Mouse (Mus musculus): ENCODE measurements around the gene Hax1.

The Hax1 gene

DNA sequence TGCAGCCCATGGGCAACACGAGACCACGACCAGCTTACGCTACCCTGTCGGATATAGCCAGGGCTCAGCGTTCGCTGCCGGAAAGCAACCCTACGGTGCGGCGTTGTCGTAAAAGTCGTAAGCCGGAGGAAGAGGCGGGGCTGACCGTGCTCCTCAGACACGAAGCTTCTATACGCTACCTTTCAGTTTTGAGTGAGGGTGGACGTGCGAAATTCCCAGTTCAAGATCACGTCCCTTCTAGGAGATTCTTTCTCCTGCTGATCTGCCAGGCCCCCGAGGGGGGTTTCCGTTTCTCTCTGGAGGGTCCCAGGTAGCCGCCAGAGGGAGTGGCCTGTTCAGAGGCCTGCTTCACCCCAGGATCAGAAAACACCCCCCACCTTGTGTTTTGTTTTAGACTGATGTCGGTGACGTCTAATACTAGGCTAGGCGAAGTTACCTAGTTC is at the start of gene Hax1:
Hax1 (minus strand) TSS at position 169 of the 443 bp plus-strand sequence.
- DNase-seq (ENCODE audit: low read depth, low spot score) = peak; percentile 97

- no peak for DNase-seq (ENCODE audit: low read depth, low spot score)
Observed at GRCm38 (mm10) chr3:90036263-90036662, 37.7 kb upstream of the Hax1 start.

- DNase-seq (ENCODE audit: low read depth, low spot score) = no peak
Observed at GRCm38 (mm10) chr3:90034653-90035052, 36.1 kb upstream of the Hax1 start.

DNA sequence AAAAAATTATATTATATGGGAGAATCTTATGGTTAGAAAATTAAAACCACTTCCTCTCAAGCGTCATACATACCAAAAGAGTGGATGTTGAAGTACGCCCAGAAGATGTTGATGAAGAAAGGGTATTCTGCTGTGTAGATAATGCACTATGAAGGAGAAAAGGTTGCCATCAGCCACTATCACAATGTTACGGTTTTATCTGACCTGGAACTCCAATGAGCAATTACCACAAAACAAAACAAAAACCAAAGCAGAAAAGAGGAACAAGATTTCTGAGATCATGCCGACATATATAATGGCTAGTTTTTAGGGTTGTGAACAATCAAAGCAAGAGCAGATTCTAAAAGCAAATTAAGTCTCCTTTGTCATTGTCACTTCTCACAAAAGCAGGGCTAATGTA is 18.0 kb upstream of the Hax1 start:
- DNase-seq (ENCODE audit: low read depth, low spot score) = no peak

- DNase-seq (ENCODE audit: low read depth, low spot score) = peak; percentile 49
Observed at GRCm38 (mm10) chr3:90010291-90010690, 11.7 kb upstream of the Hax1 start.

DNA sequence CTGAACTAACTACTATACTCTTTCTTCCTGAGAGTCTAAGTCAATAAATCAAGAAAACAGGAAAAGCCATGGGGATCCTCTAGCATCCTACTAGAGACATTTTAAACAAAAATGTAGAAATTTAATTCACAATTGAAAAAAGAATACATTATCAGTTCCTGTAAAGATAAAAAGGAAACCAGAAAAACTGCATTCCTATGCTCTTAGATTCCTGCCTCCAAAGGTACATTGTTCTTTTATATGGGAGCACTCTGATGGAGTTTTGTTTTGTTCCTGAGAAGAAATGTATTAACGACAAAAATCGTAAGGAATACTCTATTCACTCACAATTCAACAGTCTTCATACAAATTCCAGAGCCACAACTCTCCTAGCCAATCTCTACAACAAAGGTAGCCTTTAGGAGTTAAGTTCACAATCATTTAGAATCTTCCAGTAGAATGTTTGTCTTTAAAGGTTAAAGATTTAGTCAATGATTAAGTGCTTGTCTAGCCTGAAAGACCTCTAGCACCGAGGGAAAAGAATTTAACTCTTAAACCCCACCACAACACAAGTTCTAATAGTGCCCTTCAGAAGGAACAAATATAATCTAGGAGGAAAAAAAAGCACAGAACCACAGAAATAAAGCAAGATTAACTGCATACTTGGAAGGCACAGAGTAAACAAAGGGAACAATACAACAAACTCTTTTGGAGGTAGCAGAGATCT is 5.7 kb upstream of the Hax1 start:
- no peak for DNase-seq (ENCODE audit: low read depth, low spot score)

GRCm38 (mm10) chr3:89999830-90000229 is 1.2 kb upstream of the Hax1 start:
- DNase-seq (ENCODE audit: low read depth, low spot score) = no peak

DNA sequence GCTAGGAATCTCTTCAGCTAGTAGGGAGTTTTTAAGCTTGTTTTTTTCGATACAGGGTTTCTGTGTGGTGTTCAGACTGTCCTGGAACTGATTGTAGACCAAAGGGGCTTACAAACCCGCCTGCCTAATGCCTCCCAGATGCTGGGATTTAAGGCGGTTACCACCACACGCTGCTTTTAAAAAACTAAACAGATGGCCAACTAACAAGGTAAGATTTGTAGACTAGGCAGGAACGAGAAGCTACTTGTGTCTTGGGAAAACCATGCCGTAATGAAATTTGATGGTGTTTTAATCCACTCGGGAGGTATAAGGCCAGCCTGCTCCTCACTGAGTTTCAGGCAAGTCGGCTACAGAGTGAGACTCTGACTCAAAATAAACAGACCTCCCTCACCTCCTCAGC is 510 bp upstream of the Hax1 start:
- no peak for DNase-seq (ENCODE audit: low read depth, low spot score)

GRCm38 (mm10) chr3:89997791-89998495 is 637 bp downstream of the Hax1 start:
- peak; percentile 76 for DNase-seq (ENCODE audit: low read depth, low spot score)

DNA sequence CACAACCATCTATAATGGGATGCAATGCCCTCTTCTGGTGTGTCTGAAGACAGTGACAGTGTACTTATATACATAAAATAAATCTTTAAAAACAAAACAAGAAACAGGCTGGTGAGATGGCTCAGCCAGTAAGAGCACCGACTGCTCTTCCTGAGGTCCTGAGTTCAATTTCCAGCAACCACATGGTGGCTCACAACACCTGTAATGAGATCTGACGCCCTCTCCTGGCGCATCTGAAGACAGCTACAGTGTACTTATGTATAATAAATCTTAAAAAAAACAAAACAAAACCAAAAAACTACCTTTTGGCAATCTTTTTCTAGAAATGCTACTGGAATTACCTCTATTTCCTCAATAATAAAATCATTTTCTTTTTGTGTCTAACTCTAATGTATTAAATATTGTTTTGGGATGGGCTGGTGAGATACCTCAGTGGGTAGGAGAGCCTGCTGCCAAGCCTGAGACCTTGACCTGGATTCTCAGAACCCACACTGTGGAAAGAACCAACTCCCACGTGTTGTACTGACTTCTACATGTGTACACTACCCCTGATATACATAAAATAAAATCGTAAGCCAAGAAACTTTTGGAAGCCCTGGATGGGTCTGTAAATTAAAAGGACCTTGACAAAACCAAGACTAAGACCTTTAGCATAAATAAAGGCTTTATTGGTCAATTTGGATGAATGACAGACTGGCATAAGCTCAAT is 3.6 kb downstream of the Hax1 start:
- no peak for DNase-seq (ENCODE audit: low read depth, low spot score)

- DNase-seq (ENCODE audit: low read depth, low spot score) = no peak
Observed at GRCm38 (mm10) chr3:89987822-89988221, 10.8 kb downstream of the Hax1 start.

GRCm38 (mm10) chr3:89987211-89987610 is 11.4 kb downstream of the Hax1 start:
- no peak for DNase-seq (ENCODE audit: low read depth, low spot score)

- no peak for DNase-seq (ENCODE audit: low read depth, low spot score)
Observed at GRCm38 (mm10) chr3:89982426-89982825, 16.2 kb downstream of the Hax1 start.

- no peak for DNase-seq (ENCODE audit: low read depth, low spot score)
Observed at GRCm38 (mm10) chr3:89976859-89977258, 21.7 kb downstream of the Hax1 start.

GRCm38 (mm10) chr3:89968509-89968908 is 30.1 kb downstream of the Hax1 start:
- no peak for DNase-seq (ENCODE audit: low read depth, low spot score)

- DNase-seq (ENCODE audit: low read depth, low spot score) = peak; percentile 63
Observed at GRCm38 (mm10) chr3:89966946-89967345, 31.6 kb downstream of the Hax1 start.

DNA sequence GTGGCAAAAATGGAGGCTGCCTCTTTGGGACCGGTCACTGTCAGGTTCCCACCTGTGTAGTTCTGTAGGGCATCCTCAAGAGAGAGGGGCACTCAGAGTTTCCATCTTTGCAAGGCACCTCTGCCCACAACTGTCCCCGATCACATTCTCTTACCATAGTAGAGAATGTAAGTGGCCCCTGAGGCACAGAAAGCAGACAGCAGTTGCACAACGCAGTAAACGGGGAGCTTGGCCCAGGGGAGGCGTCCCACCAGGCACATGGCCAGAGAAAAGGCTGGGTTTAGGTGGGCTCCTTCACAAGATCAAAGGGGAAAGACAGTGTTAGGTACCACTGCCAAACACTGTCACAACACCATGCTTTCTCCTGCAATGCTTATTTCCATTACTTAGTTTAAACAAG is 32.6 kb downstream of the Hax1 start:
- DNase-seq (ENCODE audit: low read depth, low spot score) = no peak

GRCm38 (mm10) chr3:89965557-89965956 is 33.0 kb downstream of the Hax1 start:
- DNase-seq (ENCODE audit: low read depth, low spot score) = no peak

DNA sequence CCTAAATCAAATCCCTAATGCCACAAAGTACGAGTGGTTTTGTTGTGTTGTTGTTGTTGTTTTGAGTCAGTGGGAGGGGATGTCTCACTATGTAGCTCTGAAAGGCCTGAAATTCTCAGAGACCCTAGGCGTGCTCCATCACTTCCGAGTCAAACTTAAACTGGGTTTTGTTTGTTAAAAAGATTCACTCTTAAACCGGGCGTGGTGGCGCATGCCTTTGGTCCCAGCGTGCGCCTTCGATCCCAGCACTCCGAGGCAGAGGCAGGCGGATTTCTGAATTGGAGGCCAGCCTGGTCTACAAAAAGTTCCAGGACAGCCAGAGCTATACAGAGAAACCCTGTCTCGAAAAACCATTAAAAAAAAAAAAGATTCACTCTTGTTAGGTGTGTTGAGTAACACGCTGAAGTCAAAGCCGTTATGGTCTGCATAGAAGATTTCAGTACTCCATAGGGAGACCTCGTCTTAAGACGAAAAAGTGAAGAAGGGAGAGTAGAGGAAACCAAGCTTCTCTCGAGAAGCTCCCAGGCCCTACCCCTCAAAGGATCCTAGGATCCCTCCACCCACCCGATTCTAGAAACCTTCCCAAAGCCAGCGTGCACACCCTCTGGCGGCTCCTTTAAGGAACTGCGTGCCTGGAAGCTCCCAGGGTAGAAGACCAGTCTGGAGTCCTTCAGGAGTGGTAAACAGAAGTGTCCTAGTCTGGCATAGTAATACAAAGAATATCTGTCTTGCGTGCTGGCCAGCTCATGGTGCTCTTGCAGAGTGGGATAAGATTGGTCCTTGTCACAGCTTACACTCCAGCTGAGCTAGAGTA is 34.4 kb downstream of the Hax1 start:
- peak; percentile 94 for DNase-seq (ENCODE audit: low read depth, low spot score)

- peak; percentile 82 for DNase-seq (ENCODE audit: low read depth, low spot score)
Observed at GRCm38 (mm10) chr3:89963221-89963763, 35.3 kb downstream of the Hax1 start, which contains the start of gene Atp8b2. Gene Atp8b2, minus strand, starts transcription at chr3:89963508.

- DNase-seq (ENCODE audit: low read depth, low spot score) = no peak
Observed at GRCm38 (mm10) chr3:89962751-89963220, 35.8 kb downstream of the Hax1 start.
